ENCODE assay signal across 9 mouse cellular contexts in genomic region chr10:67805131-67805530, GRCm38 (mm10).
A peak's percentile ranks its signal among the peaks of the same experiment; 100 is the strongest.
DNase-seq lines count a peak whose midpoint lies in the region; ATAC-seq and TF ChIP-seq lines count a peak whose summit lies in the region.
"Had no signal": no experiment of that assay in that cellular context is flagged by ENCODE, and none has a peak within 500 bp of the region (broad histone marks: within the 10 kb centered on the region; RNA-seq: fewer than 3 reads in every experiment).

No protein-coding gene starts in this region.

- H3K27me3 ChIP-seq in hindbrain, embryonic 14.5 days (ENCODE audit: control insufficient read depth, insufficient read depth, low read length): no peaks in the 10 kb centered on the region
- H3K27me3 ChIP-seq in hindbrain, embryonic 12.5 days: no peaks in the 10 kb centered on the region
- no peaks in the 10 kb centered on the region for H3K27me3 ChIP-seq in stomach, postnatal 0 days (ENCODE audit: control insufficient read depth, insufficient read depth, low read length)
- H3K27me3 ChIP-seq: neural tube, embryonic 12.5 days had no signal

- H3K4me1 ChIP-seq in hindbrain, embryonic 14.5 days (replicated peaks; ENCODE audit: control insufficient read depth, insufficient read depth, low read length): no peaks in the 10 kb centered on the region
- H3K4me1 ChIP-seq in hindbrain, embryonic 12.5 days: 0 out of 2 replicates have a peak, but pooled peaks cover 2% of the 10 kb centered on the region
- no peaks in the 10 kb centered on the region for H3K4me1 ChIP-seq in stomach, postnatal 0 days (replicated peaks; ENCODE audit: control insufficient read depth, insufficient read depth)
- H3K4me1 ChIP-seq: neural tube, embryonic 12.5 days had no signal

- no peaks in the 10 kb centered on the region for H3K36me3 ChIP-seq in hindbrain, embryonic 14.5 days (replicated peaks; ENCODE audit: control insufficient read depth, insufficient read depth)
- no peaks in the 10 kb centered on the region for H3K36me3 ChIP-seq in hindbrain, embryonic 12.5 days
- H3K36me3 ChIP-seq in stomach, postnatal 0 days (ENCODE audit: control insufficient read depth, insufficient read depth, low read length): no peaks in the 10 kb centered on the region
- H3K36me3 ChIP-seq: neural tube, embryonic 12.5 days had no signal

- no peak overlapping the region for H3K9ac ChIP-seq in hindbrain, embryonic 14.5 days
- no peak overlapping the region for H3K9ac ChIP-seq in hindbrain, embryonic 12.5 days
- no peak overlapping the region for H3K9ac ChIP-seq in stomach, postnatal 0 days (ENCODE audit: low read length)
- H3K9ac ChIP-seq: neural tube, embryonic 12.5 days had no signal

- 34% methylated on average over 4 of the region's 4 CpGs for WGBS in hindbrain, embryonic 14.5 days
- 49% methylated on average over 4 of the region's 4 CpGs for WGBS in hindbrain, embryonic 12.5 days
- 30% methylated on average over 4 of the region's 4 CpGs for WGBS in stomach, postnatal 0 days

- intact Hi-C loops in heart, postnatal 25 days (cut with DNase I): no loop called here

- H3K4me3 ChIP-seq in hindbrain, embryonic 14.5 days (replicated peaks; ENCODE audit: low read length): no peak overlapping the region
- no peak overlapping the region for H3K4me3 ChIP-seq in hindbrain, embryonic 12.5 days
- H3K4me3 ChIP-seq in stomach, postnatal 0 days (ENCODE audit: low read depth, low read length): no peak overlapping the region
- H3K4me3 ChIP-seq: neural tube, embryonic 12.5 days had no signal

- H3K27ac ChIP-seq in hindbrain, embryonic 14.5 days: no peak overlapping the region
- no peak overlapping the region for H3K27ac ChIP-seq in hindbrain, embryonic 12.5 days
- no peak overlapping the region for H3K27ac ChIP-seq in stomach, postnatal 0 days (replicated peaks)
- H3K27ac ChIP-seq: neural tube, embryonic 12.5 days had no signal

- no peak for ATAC-seq in hindbrain, embryonic 14.5 days (ENCODE audit: low FRiP score)
- ATAC-seq in hindbrain, embryonic 12.5 days (ENCODE audit: low FRiP score): no peak
- peak; percentile 17 for ATAC-seq in granulocyte monocyte progenitor cell, adult 5-6 weeks (replicated peaks; ENCODE audit: poor library complexity, severe bottlenecking)
- ATAC-seq in stomach, postnatal 0 days (ENCODE audit: low FRiP score, low TSS enrichment): no peak
- ATAC-seq in activated CD4-positive, CD25-positive, alpha-beta regulatory T cell, adult 4 months: no peak

- no peak overlapping the region for H3K4me2 ChIP-seq in hindbrain, embryonic 14.5 days (replicated peaks)
- H3K4me2 ChIP-seq in hindbrain, embryonic 12.5 days (replicated peaks): no peak overlapping the region
- no peak overlapping the region for H3K4me2 ChIP-seq in stomach, postnatal 0 days (replicated peaks; ENCODE audit: low read depth)
- H3K4me2 ChIP-seq: neural tube, embryonic 12.5 days had no signal

- TF ChIP-seq EP300 in stomach, postnatal 0 days (optimal IDR thresholded peaks at IDR 0.05): no peak

- peak; percentile 31 for DNase-seq in hindbrain, embryonic 14.5 days (ENCODE audit: low spot score)
- peak; percentile 11 for DNase-seq in 3134 (ENCODE audit: extremely low read depth, insufficient read length, low spot score)
- peak; percentile 57 for DNase-seq in ES-CJ7 (ENCODE audit: low read depth, low spot score)
- DNase-seq in stomach, postnatal 0 days (ENCODE audit: low spot score): no peak
- DNase-seq in heart, postnatal 25 days (ENCODE audit: low spot score): no peak

- H3K9me3 ChIP-seq in hindbrain, embryonic 14.5 days (ENCODE audit: control insufficient read depth, low read length): no peaks in the 10 kb centered on the region
- H3K9me3 ChIP-seq in hindbrain, embryonic 12.5 days (replicated peaks): no peaks in the 10 kb centered on the region
- no peaks in the 10 kb centered on the region for H3K9me3 ChIP-seq in stomach, postnatal 0 days (ENCODE audit: control insufficient read depth, low read length)
- H3K9me3 ChIP-seq: neural tube, embryonic 12.5 days had no signal

- TF ChIP-seq CTCF in stomach, postnatal 0 days (IDR thresholded peaks at IDR 0.05; ENCODE audit: low read depth): peak; percentile 68

Comparison
In these comparisons a context has a peak if more than half of its experiments do, and no peak if none do; other contexts are left out.
1. DNase-seq: peak in hindbrain, embryonic 14.5 days (single experiment), 3134 (single experiment) and ES-CJ7 (single experiment); none in stomach, postnatal 0 days (single experiment) and heart, postnatal 25 days (single experiment).